ENCODE assay signal across 8 mouse cellular contexts in the genomic region with DNA sequence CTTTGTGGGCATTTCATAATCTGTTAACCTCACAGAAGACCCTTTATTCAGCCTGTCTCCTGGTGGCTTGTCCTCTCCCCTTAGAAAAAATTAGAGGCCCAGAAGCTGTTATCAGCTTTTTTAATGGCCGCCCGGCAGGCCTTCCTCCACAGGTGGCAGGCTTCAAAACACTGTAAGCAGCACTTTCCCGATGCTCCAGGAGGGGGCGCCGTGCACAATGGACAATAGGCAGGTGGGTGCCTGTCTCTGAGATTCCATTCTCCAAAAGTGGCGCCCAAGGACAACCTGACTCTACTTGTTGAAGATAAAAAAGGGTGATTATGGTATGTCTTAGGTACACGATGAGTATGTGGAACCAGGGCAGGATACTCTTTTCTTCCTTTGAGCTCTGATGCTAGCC.
A peak's percentile ranks its signal among the peaks of the same experiment; 100 is the strongest.
DNase-seq lines count a peak whose midpoint lies in the region; ATAC-seq lines count a peak whose summit lies in the region.

No protein-coding gene starts in this region.

- no peaks in the 10 kb centered on the region for H3K9me3 ChIP-seq in forebrain, embryonic 10.5 days
- no peaks in the 10 kb centered on the region for H3K9me3 ChIP-seq in forebrain, embryonic 16.5 days (ENCODE audit: control insufficient read depth, low read length)
- H3K9me3 ChIP-seq in neural tube, embryonic 11.5 days (ENCODE audit: control insufficient read depth, low read length) = no peaks in the 10 kb centered on the region

- no peaks in the 10 kb centered on the region for H3K36me3 ChIP-seq in forebrain, embryonic 10.5 days (replicated peaks)
- no peaks in the 10 kb centered on the region for H3K36me3 ChIP-seq in forebrain, embryonic 16.5 days (ENCODE audit: control insufficient read depth, insufficient read depth)
- no peaks in the 10 kb centered on the region for H3K36me3 ChIP-seq in neural tube, embryonic 11.5 days (ENCODE audit: control insufficient read depth, insufficient read depth, low read length)

- WGBS in forebrain, embryonic 10.5 days = 41% methylated on average over 7 of the region's 7 CpGs
- WGBS in forebrain, embryonic 16.5 days = 31% methylated on average over 7 of the region's 7 CpGs
- WGBS in neural tube, embryonic 11.5 days = 35% methylated on average over 7 of the region's 7 CpGs

- DNase-seq in forebrain, embryonic 10.5 days (ENCODE audit: extremely low spot score, low spot score) = peak; percentile 35
- peak; percentile 71 to 76 for DNase-seq in B cell, adult 2 months
- peak; percentile 34 for DNase-seq in c-Kit-positive CD71-positive TER-119-positive erythroid progenitor cells, embryonic 14.5 days (ENCODE audit: low spot score)
- DNase-seq in left cerebral cortex, adult 11 months (ENCODE audit: low spot score) = peak; percentile 58
- peak; percentile 56 for DNase-seq in neural tube, embryonic 11.5 days (ENCODE audit: low spot score)
- peak; percentile 20 to 33 for DNase-seq in thymus, postnatal 36 days

- no peaks in the 10 kb centered on the region for H3K27me3 ChIP-seq in forebrain, embryonic 10.5 days (ENCODE audit: poor library complexity, severe bottlenecking)
- H3K27me3 ChIP-seq in forebrain, embryonic 16.5 days (replicated peaks; ENCODE audit: control insufficient read depth, insufficient read depth, low read length) = no peaks in the 10 kb centered on the region
- H3K27me3 ChIP-seq in neural tube, embryonic 11.5 days (ENCODE audit: control insufficient read depth, insufficient read depth, low read length) = no peaks in the 10 kb centered on the region

- H3K27ac ChIP-seq in forebrain, embryonic 10.5 days = no peak overlapping the region
- H3K27ac ChIP-seq in forebrain, embryonic 16.5 days (ENCODE audit: low read length) = no peak overlapping the region
- no peak overlapping the region for H3K27ac ChIP-seq in neural tube, embryonic 11.5 days (ENCODE audit: low read depth, low read length)

- no peak overlapping the region for H3K4me3 ChIP-seq in forebrain, embryonic 10.5 days
- H3K4me3 ChIP-seq in forebrain, embryonic 16.5 days (replicated peaks; ENCODE audit: low read length) = no peak overlapping the region
- H3K4me3 ChIP-seq in neural tube, embryonic 11.5 days (ENCODE audit: low read depth, low read length) = no peak overlapping the region

- H3K4me1 ChIP-seq in forebrain, embryonic 10.5 days = no peaks in the 10 kb centered on the region
- H3K4me1 ChIP-seq in forebrain, embryonic 16.5 days (replicated peaks; ENCODE audit: control insufficient read depth, insufficient read depth, low read length) = peaks cover 2% of the 10 kb centered on the region
- H3K4me1 ChIP-seq in neural tube, embryonic 11.5 days (ENCODE audit: control insufficient read depth, insufficient read depth, low read length) = no peaks in the 10 kb centered on the region

- H3K9ac ChIP-seq in forebrain, embryonic 16.5 days (replicated peaks; ENCODE audit: low read depth, low read length) = no peak overlapping the region
- H3K9ac ChIP-seq in neural tube, embryonic 11.5 days (ENCODE audit: low read length) = no peak overlapping the region

- no peak for ATAC-seq in forebrain, embryonic 16.5 days
- 0 out of 2 replicates have a peak, but pooled peaks have one; percentile 4 for ATAC-seq in frontal cortex, adult (ENCODE audit: low TSS enrichment)
- ATAC-seq in neural tube, embryonic 11.5 days (ENCODE audit: insufficient read depth, low FRiP score, low TSS enrichment) = no peak

- no peak overlapping the region for H3K4me2 ChIP-seq in forebrain, embryonic 16.5 days (ENCODE audit: low read length)
- H3K4me2 ChIP-seq in neural tube, embryonic 11.5 days (ENCODE audit: low read depth) = no peak overlapping the region
